Mouse (Mus musculus) adrenal gland (tissue): ENCODE data around the gene Gm26602.

Experiments used
- intact Hi-C: fragments of 180-260 bp; cut with DNase I; formaldehyde crosslinking; loops from one replicate; pipeline ENCODE4 v1.15.1; 2025

The Gm26602 gene

GRCm38 (mm10) chr10:79929967-79930825 lies 19.5 kb downstream of the Gm26602 start:
- intact Hi-C loops = no loop called here

GRCm38 (mm10) chr10:79930826-79931186 lies 20.1 kb downstream of the Gm26602 start:
- intact Hi-C loops = no loop called here

GRCm38 (mm10) chr10:79931797-79932196 lies 21.1 kb downstream of the Gm26602 start:
- intact Hi-C loops = no loop called here

- intact Hi-C loops = no loop called here
Measured at GRCm38 (mm10) chr10:79932736-79933135, 22.1 kb downstream of the Gm26602 start.

- intact Hi-C loops = no loop called here
Measured at GRCm38 (mm10) chr10:79933145-79933679, 22.6 kb downstream of the Gm26602 start.

- intact Hi-C loops = no loop called here
Measured at GRCm38 (mm10) chr10:79933861-79934260, 23.2 kb downstream of the Gm26602 start.

- intact Hi-C loops = no loop called here
Measured at GRCm38 (mm10) chr10:79934272-79934721, 23.6 kb downstream of the Gm26602 start.

GRCm38 (mm10) chr10:79934794-79935569 lies 24.3 kb downstream of the Gm26602 start:
- intact Hi-C loops = no loop called here

GRCm38 (mm10) chr10:79936284-79936910 lies 25.7 kb downstream of the Gm26602 start:
- intact Hi-C loops = no loop called here

GRCm38 (mm10) chr10:79936911-79937441 lies 26.3 kb downstream of the Gm26602 start:
- intact Hi-C loops = no loop called here

GRCm38 (mm10) chr10:79937775-79938526 lies 27.3 kb downstream of the Gm26602 start:
- intact Hi-C loops = no loop called here

GRCm38 (mm10) chr10:79940749-79941148 lies 30.1 kb downstream of the Gm26602 start:
- intact Hi-C loops = no loop called here

- intact Hi-C loops = no loop called here
Measured at GRCm38 (mm10) chr10:79942988-79943387, 32.3 kb downstream of the Gm26602 start.

GRCm38 (mm10) chr10:79943471-79943901 lies 32.8 kb downstream of the Gm26602 start:
- intact Hi-C loops = no loop called here

- intact Hi-C loops = no loop called here
Measured at GRCm38 (mm10) chr10:79945507-79946234, 35.0 kb downstream of the Gm26602 start.

GRCm38 (mm10) chr10:79946752-79947322 lies 36.2 kb downstream of the Gm26602 start:
- intact Hi-C loops = no loop called here

GRCm38 (mm10) chr10:79947502-79947901 lies 36.8 kb downstream of the Gm26602 start:
- intact Hi-C loops = no loop called here

- intact Hi-C loops = no loop called here
Measured at GRCm38 (mm10) chr10:79949873-79950272, 39.2 kb downstream of the Gm26602 start.

- intact Hi-C loops = no loop called here
Measured at GRCm38 (mm10) chr10:79950661-79951060, 40.0 kb downstream of the Gm26602 start.
